Mouse (Mus musculus) ES-E14 (cell line): ENCODE data around the gene Diras1. TPM values are rescaled to one million over a fixed set of nuclear protein-coding genes. Genes with fewer than 3 reads are reported as not detected.

Source experiments
- DNase-seq: peaks from one replicate; pipeline ENCODE4 v3.0.0-alpha.2; 2013; ENCODE audit warnings: low read depth, low spot score
- H3K27ac ChIP-seq: 2 replicates; pipeline ENCODE4 v1.5.1; 2012; ENCODE audit warnings: low read depth, mild to moderate bottlenecking, low read length, moderate library complexity, mixed read lengths; ENCODE audit not compliant: poor library complexity, insufficient read depth, severe bottlenecking
- H3K36me3 ChIP-seq: 2 replicates; pipeline ENCODE4 v1.6.1; 2012; ENCODE audit warnings: mild to moderate bottlenecking, low read length, moderate library complexity, mixed read lengths; ENCODE audit not compliant: control insufficient read depth, poor library complexity, insufficient read depth, severe bottlenecking
- H3K4me1 ChIP-seq, 2 experiments: fragments of 150-350 bp in 1 of 2; sonication (generic) in 1 of 2; 2 replicates each; pipeline ENCODE4 v1.6.1; 2012; ENCODE audit warnings: low read length in 2 of 2, mild to moderate bottlenecking in 1 of 2, mixed read lengths in 1 of 2; ENCODE audit not compliant: control insufficient read depth in 2 of 2, insufficient read depth in 2 of 2, poor library complexity in 1 of 2
- H3K4me3 ChIP-seq, 2 experiments: fragments of 150-350 bp in 1 of 2; sonication (generic) in 1 of 2; 2 replicates each; pipeline ENCODE4 v1.5.1; 2012; ENCODE audit warnings: low read length in 2 of 2, low read depth in 1 of 2, mild to moderate bottlenecking in 1 of 2, mixed read lengths in 1 of 2; ENCODE audit not compliant: insufficient read depth in 1 of 2, poor library complexity in 1 of 2, severe bottlenecking in 1 of 2
- H3K9ac ChIP-seq: 2 replicates; pipeline ENCODE4 v1.6.1; 2012; ENCODE audit warnings: low read depth, mild to moderate bottlenecking, low read length, mixed read lengths; ENCODE audit not compliant: poor library complexity, insufficient read depth, severe bottlenecking
- H3K9me3 ChIP-seq: fragments of 150-350 bp; sonication (generic); 2 replicates; pipeline ENCODE4 v1.6.1; 2012; ENCODE audit warnings: low read depth, mild to moderate bottlenecking, low read length; ENCODE audit not compliant: control insufficient read depth, insufficient read depth
- CHD2 ChIP-seq: IDR thresholded peaks from 2 replicates; pipeline ENCODE4 v1.6.1; 2014; ENCODE audit warnings: mild to moderate bottlenecking, low read depth, low read length, inconsistent platforms
- HCFC1 ChIP-seq: IDR thresholded peaks from 2 replicates; pipeline ENCODE4 v1.6.1; 2012; ENCODE audit warnings: low read length, inconsistent platforms, borderline replicate concordance; ENCODE audit not compliant: insufficient read depth
- MAFK ChIP-seq: IDR thresholded peaks from 2 replicates; pipeline ENCODE4 v1.6.1; 2014; ENCODE audit warnings: mild to moderate bottlenecking, low read depth, low read length, inconsistent platforms; ENCODE audit not compliant: insufficient read depth
- ZC3H11A ChIP-seq: IDR thresholded peaks from 2 replicates; pipeline ENCODE4 v1.6.1; 2012; ENCODE audit warnings: low read depth, mild to moderate bottlenecking, inconsistent platforms, low read length, borderline replicate concordance
- ZNF384 ChIP-seq: IDR thresholded peaks from 2 replicates; pipeline ENCODE4 v1.6.1; 2012; ENCODE audit warnings: low read depth, low read length, inconsistent platforms
- in situ Hi-C, 2 experiments: fragments of 600-800 bp; cut with MboI; formaldehyde crosslinking; loops; one replicate each; pipeline ENCODE4 v1.15.1; 2025; ENCODE audit warnings: low sequenced_read_pairs in 2 of 2, inconsistent platforms in 1 of 2; ENCODE audit not compliant: unreplicated experiment in 2 of 2
- total RNA-seq: library from RNA; depleted of rRNA; stranded (reverse); fragments of 300-350 nt; gene quantifications from 2 replicates; pipeline ENCODE4 v1.2.3, GENCODE M21; 2012

Diras1 gene
- total RNA-seq, 1 experiment = 1.1 TPM

GRCm38 (mm10) chr10:81022744-81023143, 2.7 kb downstream of the Diras1 start:
- Histone ChIP-seq H3K9ac (no peak overlapping the region), H3K4me1 (peaks cover 0 to 25% of the 10 kb centered on the region in 2 experiments; a peak in 1 of 4 replicates), H3K36me3 (no peaks in the 10 kb centered on the region), H3K27ac (no peak overlapping the region), H3K9me3 (no peaks in the 10 kb centered on the region), H3K4me3 (peak overlapping the region in 1 of 2 experiments; percentile 47; a peak in 1 of 4 replicates)
- TF ChIP-seq ZC3H11A = no peak
- peak; percentile 53 for TF ChIP-seq ZNF384
- DNase-seq = peak; percentile 85
- in situ Hi-C loops = no loop called here

DNA sequence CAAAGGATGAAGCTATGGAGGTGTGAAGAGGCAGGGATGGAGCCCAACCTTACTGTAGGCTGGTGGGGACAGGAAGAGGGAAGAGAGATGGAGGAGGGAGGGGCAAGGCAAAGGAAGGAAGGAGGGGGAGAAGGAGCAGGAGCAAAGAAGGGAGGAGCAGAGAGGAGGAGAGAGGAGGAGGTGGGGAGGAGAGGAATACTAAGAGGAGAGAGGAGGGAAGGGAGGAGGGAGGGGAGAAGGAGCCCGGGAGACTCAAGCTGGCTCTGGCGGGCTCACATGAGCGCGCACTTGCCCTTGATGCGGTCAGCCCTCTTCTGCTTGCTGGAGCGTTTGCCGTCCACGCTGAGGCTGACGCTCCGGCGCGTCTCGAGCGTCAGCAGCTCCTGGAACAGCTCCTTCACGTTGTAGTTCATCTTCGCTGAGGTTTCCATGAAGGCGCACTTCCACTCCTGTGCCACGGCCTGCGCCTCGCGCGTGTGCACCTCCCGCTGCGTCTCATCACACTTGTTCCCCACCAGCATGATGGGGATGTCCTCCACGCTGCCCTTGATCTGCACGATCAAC, 3.8 kb downstream of the Diras1 start:
- Histone ChIP-seq H3K9me3 (no peaks in the 10 kb centered on the region), H3K4me3 (peak overlapping the region; percentile 26 to 47; a peak in 3 of 4 replicates), H3K27ac (no peak overlapping the region), H3K4me1 (peaks cover 0 to 25% of the 10 kb centered on the region in 2 experiments; a peak in 1 of 4 replicates), H3K36me3 (no peaks in the 10 kb centered on the region), H3K9ac (peak overlapping the region; percentile 29; the same call in 1 of the 2 replicates)
- no peak for DNase-seq
- in situ Hi-C loops = no loop called here
- TF ChIP-seq MAFK = no peak
- TF ChIP-seq HCFC1 = no peak
- no peak for TF ChIP-seq CHD2

GRCm38 (mm10) chr10:81020207-81020606, 5.3 kb downstream of the Diras1 start:
- H3K4me1 ChIP-seq = peaks cover under 1 to 22% of the 10 kb centered on the region in 2 experiments; a peak in 1 of 4 replicates
- H3K27ac ChIP-seq = no peak overlapping the region; the same call in 1 of the 2 replicates
- H3K9ac ChIP-seq = no peak overlapping the region
- in situ Hi-C loops = no loop called here
- no peaks in the 10 kb centered on the region for H3K36me3 ChIP-seq
- TF ChIP-seq ZNF384 (no peak), HCFC1 (no peak), MAFK (no peak)
- H3K4me3 ChIP-seq = no peak overlapping the region
- DNase-seq = no peak
- no peaks in the 10 kb centered on the region for H3K9me3 ChIP-seq

GRCm38 (mm10) chr10:81019687-81020086, 5.8 kb downstream of the Diras1 start:
- H3K4me1 ChIP-seq = peaks cover 2 to 20% of the 10 kb centered on the region in 2 experiments; a peak in 1 of 4 replicates
- H3K36me3 ChIP-seq = no peaks in the 10 kb centered on the region
- H3K4me3 ChIP-seq = no peak overlapping the region
- no peaks in the 10 kb centered on the region for H3K9me3 ChIP-seq
- in situ Hi-C loops = no loop called here
- TF ChIP-seq HCFC1 (no peak), ZC3H11A (no peak), ZNF384 (no peak), MAFK (no peak), CHD2 (no peak)
- H3K9ac ChIP-seq = no peak overlapping the region; the same call in 1 of the 2 replicates
- H3K27ac ChIP-seq = no peak overlapping the region
- DNase-seq = no peak

GRCm38 (mm10) chr10:81018326-81018725, 7.1 kb downstream of the Diras1 start:
- no peak for TF ChIP-seq CHD2
- peak; percentile 19; the same call in 1 of the 2 replicates for TF ChIP-seq ZNF384
- no peak for TF ChIP-seq ZC3H11A
- TF ChIP-seq MAFK = no peak
- no peak for TF ChIP-seq HCFC1
- peaks cover 2 to 22% of the 10 kb centered on the region in 2 experiments; a peak in 1 of 4 replicates for H3K4me1 ChIP-seq
- no peaks in the 10 kb centered on the region for H3K36me3 ChIP-seq
- peak; percentile 99 for DNase-seq
- H3K9me3 ChIP-seq = no peaks in the 10 kb centered on the region
- in situ Hi-C loops = no loop called here
- H3K4me3 ChIP-seq = peak overlapping the region in 1 of 2 experiments; percentile 40; a peak in 2 of 4 replicates
- H3K27ac ChIP-seq = no peak overlapping the region
- H3K9ac ChIP-seq = no peak overlapping the region
